Mouse (Mus musculus) CH12.LX (cell line): ENCODE data around the gene Smdt1.

Experiments used
- CTCF ChIP-seq, 2 experiments: IDR thresholded peaks in 1 of 2; conservative IDR thresholded peaks in 1 of 2; 2 replicates each; pipeline ENCODE4 v1.5.1; 2011 to 2012; ENCODE audit warnings: low read depth in 2 of 2, low read length in 2 of 2, improper control_type of control experiment in 1 of 2, inconsistent platforms in 1 of 2, mild to moderate bottlenecking in 1 of 2, moderate library complexity in 1 of 2
- POLR2A ChIP-seq: IDR thresholded peaks from 2 replicates; pipeline ENCODE4 v1.6.1; 2011; ENCODE audit warnings: low read depth, mild to moderate bottlenecking, improper control_type of control experiment, low read length

- TF ChIP-seq POLR2A (no peak), CTCF (conservative IDR thresholded peaks at IDR 0.05 in 1 of 2, IDR thresholded peaks at IDR 0.05 in 1 of 2; ENCODE audit: low read depth in 2 of 2, low read length in 2 of 2) (no peak)
These were observed 39.8 kb upstream of the Smdt1 start, which contains the start of gene Wbp2nl for GRCm38 (mm10) chr15:82298764-82299561.
